Mouse (Mus musculus): ENCODE results near the gene Clec4n.
"Not testable (repeated sequence)": the region's sequence is repeated elsewhere in the genome, so short reads cannot be mapped to it uniquely, and the experiment has no call there.

Gene Clec4n

DNA sequence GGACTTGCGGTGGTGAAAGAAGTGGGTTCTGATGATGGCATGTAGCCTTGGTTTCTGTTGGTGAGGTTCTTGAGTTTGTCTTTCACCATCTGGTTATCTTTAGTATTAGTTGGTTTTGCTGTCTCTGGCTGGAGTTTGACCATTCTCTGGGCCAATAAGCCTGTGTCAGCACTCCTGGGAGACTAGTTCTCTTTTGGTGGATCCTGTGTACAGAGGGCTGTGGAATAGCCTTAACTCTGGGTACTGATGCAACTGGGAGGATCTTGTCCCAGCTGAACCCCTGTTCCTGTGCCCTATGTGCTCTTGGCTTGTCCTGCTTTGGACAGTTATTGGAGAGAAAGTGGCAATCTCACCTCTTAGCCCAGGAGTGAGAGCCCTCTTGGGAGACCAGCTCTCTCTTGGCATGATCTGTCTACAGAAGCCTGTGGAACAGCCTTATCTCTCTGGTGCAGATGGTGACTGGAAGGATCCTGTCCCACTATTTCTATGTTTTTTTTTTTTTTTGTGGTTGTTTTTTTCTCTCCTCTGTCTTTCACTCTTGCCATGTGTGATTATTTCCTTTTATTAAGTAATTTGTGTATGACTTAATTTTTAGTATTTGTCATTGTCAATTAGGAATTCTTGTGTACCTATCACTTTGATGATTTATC is 63.2 kb downstream of the Clec4n start:
- no peak for DNase-seq

GRCm38 (mm10) chr6:123293509-123293908 is 63.9 kb downstream of the Clec4n start:
- DNase-seq: not testable (repeated sequence)

All from kidney, postnatal 4 days (tissue).